Mouse (Mus musculus): ENCODE measurements at regions not wholly inside any gene's neighbourhood (a gene's known extent, or its start where the extent isn't known, plus 50 kb on each side); places are given as distances from the start of the nearest gene placed in this dataset.

GRCm38 (mm10) chr4:153019211-153019610, 463.4 kb downstream of the Ajap1 start:
- TF ChIP-seq CTCF (conservative IDR thresholded peaks at IDR 0.05; ENCODE audit: low read length) = no peak
- TF ChIP-seq POU5F1 (IDR thresholded peaks at IDR 0.05; ENCODE audit: borderline replicate concordance, low read length) = no peak
